Mouse (Mus musculus) cerebellum, postnatal 4 days (tissue): ENCODE measurements around the gene Inafm1.
A peak's percentile ranks its signal among the peaks of the same experiment; 100 is the strongest.
"Not testable (repeated sequence)": the region's sequence is repeated elsewhere in the genome, so short reads cannot be mapped to it uniquely, and the experiment has no call there.

Source experiments
- DNase-seq, 2 experiments: peaks; one replicate each; pipeline ENCODE4 v3.0.0; 2022; ENCODE audit warnings: low spot score in 2 of 2, mixed read lengths in 1 of 2

The Inafm1 gene

DNA sequence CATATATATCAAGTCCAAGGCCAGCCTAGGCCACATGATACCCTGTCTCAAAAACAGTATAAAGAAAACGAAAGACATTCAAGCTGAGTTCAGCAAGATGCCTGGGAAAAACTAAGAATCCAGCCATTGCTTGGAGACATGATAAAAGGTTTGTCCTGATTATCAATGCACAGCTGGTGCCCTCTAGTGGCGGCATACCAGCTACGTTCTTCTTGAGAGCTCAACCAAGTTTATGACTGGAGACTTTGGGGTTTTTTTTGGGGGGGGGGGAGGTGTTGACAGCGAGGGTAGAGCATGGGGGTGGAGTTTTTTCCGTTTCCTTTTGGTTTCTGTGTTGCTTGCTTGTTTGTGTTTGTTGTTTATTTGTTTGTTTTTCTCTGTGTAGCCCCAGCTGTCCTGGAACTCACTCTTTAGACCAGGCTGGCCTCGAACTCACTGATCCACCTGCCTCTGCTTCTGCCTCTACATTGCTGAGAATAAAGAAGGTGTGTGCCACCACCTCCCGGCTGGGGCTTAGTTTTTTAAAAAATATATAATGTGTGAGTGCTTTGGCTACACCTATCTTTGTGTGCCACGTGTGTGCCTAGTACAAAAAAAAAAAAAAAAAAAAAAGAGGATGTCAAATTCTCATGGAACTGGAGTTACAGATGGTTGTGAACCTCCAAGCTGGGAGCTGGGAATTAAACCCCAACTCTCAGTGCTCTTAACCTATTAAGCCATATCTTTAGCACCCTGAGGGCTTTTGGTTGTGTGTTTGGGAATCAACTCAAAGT is 10.2 kb downstream of the Inafm1 start:
- DNase-seq: peak in 1 of 2 experiments; percentile 77

DNA sequence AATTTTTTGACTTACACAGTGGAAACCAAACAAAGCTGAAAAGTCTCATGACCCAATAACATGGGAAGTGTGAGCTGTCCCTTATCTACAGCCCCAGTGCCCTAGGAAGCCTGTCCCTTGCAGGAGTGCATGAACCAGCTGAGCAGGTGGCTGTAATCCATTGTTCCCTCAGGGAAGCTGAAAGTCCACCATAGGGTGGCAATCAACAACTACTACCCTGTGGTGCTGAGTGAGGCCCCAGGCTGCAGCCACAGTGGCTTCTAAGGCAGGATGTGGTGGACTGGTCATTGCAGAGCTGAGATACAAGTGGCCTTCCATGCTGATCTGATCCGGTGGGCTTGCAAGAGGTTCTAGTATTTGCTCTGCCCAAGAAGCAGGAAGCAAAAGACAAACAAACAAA is 12.3 kb downstream of the Inafm1 start:
- no peak for DNase-seq

DNA sequence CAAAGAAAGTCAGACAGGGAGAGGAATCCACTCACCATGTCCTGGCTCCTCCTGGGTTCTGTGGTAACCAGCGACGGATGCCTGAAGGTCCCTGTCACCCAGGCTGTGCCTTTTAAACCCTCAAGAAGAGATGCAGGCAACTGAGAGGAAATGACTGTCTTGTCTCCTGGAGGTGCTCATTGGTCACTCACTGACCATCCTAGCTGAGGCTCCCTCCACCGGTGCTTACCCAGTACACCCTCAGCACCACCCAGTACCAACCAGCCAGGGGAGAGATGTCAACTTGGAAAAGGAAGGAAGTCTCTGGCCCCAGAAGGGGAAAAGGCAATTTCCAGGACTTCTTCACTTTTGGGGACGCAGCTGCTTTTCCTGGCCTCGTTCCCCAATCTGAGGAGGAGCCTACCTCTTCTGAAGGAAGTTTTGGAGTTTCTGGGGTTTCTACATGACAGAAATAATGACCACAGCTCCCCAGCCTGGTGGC is 14.3 kb downstream of the Inafm1 start, which contains the start of gene C5ar1:
TSS of gene C5ar1 (minus strand) at position 431 of the 481 bp plus-strand sequence.
- DNase-seq: no peak

DNA sequence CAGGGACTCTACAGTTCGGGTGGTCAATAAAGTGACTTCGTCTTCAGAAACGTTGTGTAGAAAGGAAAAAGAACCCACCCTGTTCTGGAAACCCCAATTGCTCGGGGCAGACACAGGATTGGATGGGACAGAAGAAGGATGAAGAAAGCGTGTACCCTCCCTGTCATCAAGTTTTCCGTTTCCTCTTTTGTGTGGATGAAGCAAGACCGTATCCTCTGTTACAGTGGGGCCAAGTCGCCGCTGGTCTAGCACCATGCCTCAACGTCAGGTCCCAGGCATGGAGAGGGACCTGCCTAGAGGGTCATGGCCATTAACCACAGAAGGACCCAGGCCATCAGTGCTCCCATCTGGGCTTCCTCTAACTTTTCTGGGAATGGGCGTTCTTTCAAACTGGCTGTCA is 15.6 kb downstream of the Inafm1 start:
- no peak for DNase-seq

DNA sequence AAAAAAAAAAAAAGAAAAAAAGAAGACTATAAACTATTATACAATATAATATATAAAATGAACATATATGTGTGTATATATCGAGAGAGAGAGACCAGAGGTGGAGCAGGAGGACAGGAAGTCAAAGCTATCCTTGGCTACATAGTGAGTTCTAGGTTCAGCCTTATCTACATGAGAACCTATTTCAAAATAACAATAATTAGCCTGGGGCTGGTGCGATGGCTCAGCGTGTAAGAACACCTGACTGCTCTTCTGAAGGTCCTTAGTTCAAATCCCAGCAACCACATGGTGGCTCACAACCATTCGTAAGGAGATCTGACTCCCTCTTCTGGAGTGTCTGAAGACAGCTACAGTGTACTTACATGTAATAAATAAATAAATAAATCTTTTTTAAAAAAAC is 17.5 kb downstream of the Inafm1 start:
- DNase-seq: not testable (repeated sequence)

DNA sequence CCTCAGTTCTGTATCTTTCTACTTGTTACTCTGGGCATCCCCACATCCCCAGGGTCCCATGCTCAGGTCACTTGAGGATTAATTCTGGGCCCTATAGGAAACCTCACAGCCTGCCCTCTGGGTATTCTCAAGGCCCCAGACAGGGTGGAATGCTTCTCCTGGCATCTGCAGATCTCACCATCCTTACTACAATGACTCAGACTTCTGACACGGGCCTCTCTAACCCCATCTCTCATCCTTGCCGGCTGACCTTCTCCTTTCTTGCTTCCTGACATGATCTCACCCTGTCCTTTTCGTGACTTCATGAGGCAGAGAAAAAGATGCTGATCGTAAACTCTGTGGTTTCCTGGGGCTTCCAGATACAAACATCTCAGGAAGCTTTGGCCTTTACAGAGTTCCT is 19.2 kb downstream of the Inafm1 start:
- no peak for DNase-seq

DNA sequence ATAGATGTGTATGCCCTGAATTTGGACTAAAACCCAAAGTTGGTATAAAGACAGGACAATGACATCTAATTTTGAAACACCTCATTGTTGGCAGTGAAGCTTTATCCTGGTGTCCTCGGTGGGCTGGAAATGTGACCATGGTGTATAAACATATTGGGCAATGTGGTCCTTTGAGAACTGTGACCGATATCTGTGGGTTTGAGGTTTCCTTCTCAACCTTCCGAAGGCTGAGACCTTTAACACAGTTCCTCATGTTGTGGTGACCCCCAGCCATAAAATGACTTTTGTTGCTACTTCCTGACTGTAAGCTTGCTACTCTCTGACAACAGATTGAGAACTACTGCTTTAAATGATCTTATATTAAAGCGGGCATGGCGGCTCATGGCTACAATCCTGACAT is 22.7 kb downstream of the Inafm1 start:
- no peak for DNase-seq

DNA sequence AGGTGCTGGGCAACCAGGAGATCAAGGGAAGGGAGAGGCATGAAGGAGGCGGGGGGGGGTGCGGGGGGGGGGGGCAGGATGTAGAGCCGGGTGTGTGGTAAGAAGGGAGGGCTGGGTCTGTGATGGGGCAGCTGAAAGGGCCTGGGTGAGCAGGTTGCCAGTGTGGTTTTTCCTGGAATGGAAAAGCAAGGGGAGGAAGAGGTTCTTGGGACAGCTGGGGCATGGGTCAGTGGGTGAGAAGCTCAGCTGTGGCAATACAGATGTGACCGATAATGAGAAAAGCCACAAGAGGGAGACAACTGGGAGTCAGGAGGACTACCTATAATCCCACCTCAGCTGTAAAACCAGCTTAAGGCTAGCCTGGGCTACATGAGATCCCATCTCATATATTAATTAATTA is 27.5 kb downstream of the Inafm1 start:
- DNase-seq: no peak

DNA sequence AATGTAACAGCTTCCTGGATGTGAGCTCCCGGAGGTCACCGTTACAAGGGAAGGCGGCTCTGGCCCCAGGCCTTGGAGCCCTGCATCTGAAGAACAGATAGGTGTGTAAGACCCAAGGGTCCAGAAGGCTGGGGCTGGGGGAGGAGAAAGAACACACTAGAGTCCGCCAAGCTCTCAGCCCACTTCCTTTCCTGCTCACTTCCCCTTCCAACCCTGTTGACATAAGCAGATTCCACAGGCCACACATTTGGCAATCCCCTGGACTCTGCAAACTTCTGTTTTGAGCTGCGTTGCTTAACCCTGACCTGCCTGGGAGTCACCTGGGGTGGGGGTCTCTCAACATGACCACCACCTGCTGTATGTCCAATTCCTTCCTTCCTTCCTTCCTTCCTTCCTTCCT is 29.4 kb downstream of the Inafm1 start, which contains the start of gene C5ar2:
TSS of gene C5ar2 (minus strand) at position 88 of the 400 bp plus-strand sequence.
- no peak for DNase-seq

DNA sequence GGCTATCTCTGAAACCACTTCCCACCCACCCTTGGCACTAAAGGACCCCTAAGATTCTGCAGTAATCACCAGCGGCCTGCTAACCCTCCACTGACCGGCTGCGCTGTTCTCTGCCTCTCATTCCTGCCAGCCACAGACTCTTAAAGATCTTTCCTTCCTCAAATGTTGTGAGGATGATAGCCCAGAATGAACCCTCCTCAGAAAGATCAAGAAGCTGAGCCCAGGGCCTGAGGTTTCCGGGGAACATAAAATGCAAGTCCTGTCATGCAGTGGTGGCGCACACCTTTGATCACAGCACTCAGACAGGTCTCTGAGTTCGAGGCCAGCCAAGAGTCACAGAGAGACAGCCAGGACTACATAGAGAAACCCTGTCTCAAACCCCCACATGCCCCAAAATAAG is 31.2 kb downstream of the Inafm1 start:
- no peak for DNase-seq

DNA sequence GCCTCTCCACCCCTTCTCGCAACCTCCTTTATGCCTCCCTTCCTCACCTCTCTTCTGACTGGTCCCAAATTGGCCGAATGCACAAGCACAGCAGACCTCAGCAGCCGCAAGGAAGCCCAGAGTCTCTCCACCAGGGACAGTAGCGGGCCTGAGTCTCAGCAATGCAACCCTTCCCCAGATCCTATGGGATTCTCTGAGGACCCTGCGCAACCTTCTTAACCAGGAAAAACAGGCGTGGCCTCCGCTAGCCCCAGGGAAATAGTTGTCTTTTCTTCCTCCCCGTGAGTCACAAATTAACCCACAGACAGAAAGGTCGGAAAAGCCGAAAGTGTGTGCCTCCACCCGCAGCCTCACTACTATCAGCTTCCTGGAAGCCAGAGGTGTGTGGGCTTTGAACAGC is 31.6 kb downstream of the Inafm1 start:
- no peak for DNase-seq

DNA sequence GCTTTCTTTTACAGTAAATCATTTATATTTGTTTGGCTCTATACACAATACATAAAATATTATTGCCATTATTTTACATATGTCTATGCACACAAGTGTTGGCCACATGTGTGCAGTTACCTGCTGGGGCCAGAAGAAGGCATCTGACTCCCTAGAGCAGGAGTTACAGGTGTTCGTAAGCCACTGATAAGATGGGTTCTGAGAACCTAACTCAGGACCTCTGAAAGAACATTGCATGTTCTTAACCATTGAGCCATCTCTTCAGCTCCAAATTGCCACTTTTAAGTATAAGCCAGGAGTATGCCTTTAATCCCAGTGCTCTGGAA is 32.5 kb downstream of the Inafm1 start:
- no peak for DNase-seq

DNA sequence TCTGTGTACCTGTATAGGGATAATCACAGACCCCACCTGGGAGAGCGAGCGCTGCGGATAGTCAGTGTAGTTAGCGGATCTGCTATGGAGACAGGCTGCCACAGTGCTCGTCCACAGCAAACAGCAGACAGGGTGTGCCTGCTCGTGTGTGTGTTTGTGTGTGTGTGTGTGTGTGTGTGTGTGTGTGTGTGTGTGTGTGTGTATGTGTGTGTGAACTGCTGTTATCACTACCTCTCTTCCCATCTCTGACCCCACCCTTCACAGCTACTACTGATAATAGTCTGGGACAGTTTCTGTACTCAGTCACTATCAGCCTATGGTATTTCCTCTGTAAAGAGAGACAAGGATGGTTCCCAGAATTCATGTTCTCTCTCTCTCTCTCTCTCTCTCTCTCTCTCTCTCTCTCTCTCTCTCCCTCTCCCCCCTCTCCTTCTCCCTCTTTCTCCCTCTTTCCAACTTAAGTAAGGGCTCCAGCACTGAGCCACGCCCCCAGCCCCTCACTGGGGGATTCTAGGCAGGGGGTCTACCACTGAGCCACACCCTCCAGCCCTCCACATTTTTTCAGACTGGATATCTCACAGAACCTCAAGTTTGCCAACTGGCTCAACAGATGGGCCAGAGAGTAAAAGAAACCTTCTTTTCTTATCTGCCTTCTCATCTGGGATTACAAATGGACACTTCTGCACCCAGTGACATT is 33.0 kb downstream of the Inafm1 start:
- DNase-seq: no peak

DNA sequence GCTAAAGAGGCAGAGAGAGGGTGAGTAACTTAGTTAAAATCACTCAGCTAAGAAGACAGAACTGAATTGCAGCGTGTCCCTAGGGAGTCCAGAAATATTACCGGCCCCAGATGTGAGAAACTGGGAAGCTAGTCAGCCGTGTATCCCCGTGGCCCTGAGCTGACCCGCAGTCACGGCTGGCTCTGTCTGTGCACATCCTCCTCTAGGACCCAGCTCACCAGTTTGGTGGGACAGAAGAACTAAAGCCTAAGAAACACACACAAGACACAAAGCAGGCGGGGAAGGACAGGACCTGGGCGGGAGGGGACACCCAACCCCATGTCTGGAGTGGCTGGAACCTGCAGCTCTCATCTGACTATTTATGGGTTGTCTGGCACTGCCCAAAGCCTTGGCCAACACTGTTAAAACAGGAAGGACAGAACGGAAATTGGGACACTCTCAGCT is 33.8 kb downstream of the Inafm1 start:
- no peak for DNase-seq

DNA sequence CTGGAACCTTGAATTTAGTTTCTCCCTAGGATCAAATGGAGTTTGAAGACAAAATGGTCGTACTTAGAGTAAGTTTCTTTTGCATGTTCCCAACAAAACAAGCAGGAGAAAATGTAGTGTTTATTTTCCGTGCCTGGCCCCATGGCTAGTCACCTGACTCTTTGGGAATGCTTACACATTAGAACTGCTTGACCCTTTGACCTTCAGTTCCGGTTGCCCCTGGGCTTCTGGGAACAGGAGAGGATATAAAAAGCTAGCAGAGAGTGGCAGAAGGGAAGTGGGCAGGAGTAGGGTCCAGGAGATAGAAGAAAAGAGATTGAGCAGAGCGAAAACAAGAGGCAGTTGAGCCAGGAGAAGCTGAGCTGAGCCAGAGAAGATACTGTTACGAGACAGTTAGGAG is 43.5 kb downstream of the Inafm1 start:
- DNase-seq: no peak
